19 mouse cellular contexts compared by ENCODE assay signal in genomic region chr13:23604452-23604851, GRCm38 (mm10). TPM values are rescaled to one million over a fixed set of nuclear protein-coding genes. Genes with fewer than 3 reads are reported as not detected.
"Had no signal": no experiment of that assay in that cellular context is flagged by ENCODE, and none has a peak within 500 bp of the region (broad histone marks: within the 10 kb centered on the region; RNA-seq: fewer than 3 reads in every experiment).

No protein-coding gene starts in this region.

- H3K9ac ChIP-seq: liver, postnatal 0 days; lung, embryonic 15.5 days; midbrain, embryonic 13.5 days; midbrain, embryonic 15.5 days; neural tube, embryonic 12.5 days; stomach, embryonic 15.5 days had no signal

- ATAC-seq: liver, postnatal 0 days; lung, postnatal 0 days; midbrain, embryonic 13.5 days; midbrain, embryonic 15.5 days had no signal

- H3K4me3 ChIP-seq: lung, embryonic 15.5 days; megakaryocyte, embryonic 14.5 days; midbrain, embryonic 13.5 days; midbrain, embryonic 15.5 days; neural tube, embryonic 12.5 days; stomach, embryonic 15.5 days had no signal

- H3K27me3 ChIP-seq: lung, embryonic 15.5 days; megakaryocyte, embryonic 14.5 days; midbrain, embryonic 13.5 days; midbrain, embryonic 15.5 days; neural tube, embryonic 12.5 days; stomach, embryonic 15.5 days had no signal

- H3K36me3 ChIP-seq: lung, embryonic 15.5 days; midbrain, embryonic 13.5 days; midbrain, embryonic 15.5 days; neural tube, embryonic 12.5 days; stomach, embryonic 15.5 days had no signal

- H3K4me2 ChIP-seq: lung, embryonic 15.5 days; midbrain, embryonic 11.5 days; midbrain, embryonic 13.5 days; midbrain, embryonic 15.5 days; neural tube, embryonic 12.5 days; stomach, embryonic 15.5 days had no signal

- DNase-seq: lung, adult 2 months; lung, postnatal 14 days; lung, postnatal 36 days; right cerebral cortex, postnatal 14 days; thymus, adult 2 months; thymus, postnatal 25 days; thymus, postnatal 4 days had no signal

- H3K27ac ChIP-seq: lung, embryonic 15.5 days; macrophage; midbrain, embryonic 13.5 days; midbrain, embryonic 15.5 days; neural tube, embryonic 12.5 days; stomach, embryonic 15.5 days; stomach, postnatal 0 days had no signal

- H3K9me3 ChIP-seq: lung, embryonic 15.5 days; megakaryocyte, embryonic 14.5 days; midbrain, embryonic 13.5 days; midbrain, embryonic 15.5 days; neural tube, embryonic 12.5 days; stomach, embryonic 15.5 days had no signal

- H3K4me1 ChIP-seq: lung, embryonic 15.5 days; midbrain, embryonic 13.5 days; midbrain, embryonic 15.5 days; neural tube, embryonic 12.5 days; stomach, embryonic 15.5 days had no signal

RNA-seq across cellular contexts. Expression of gene Hist1h2ad, which starts 30.3 kb away (rescaled TPM):
- polyA plus RNA-seq: macrophage; midbrain, postnatal 0 days had no signal
